In genomic region chr7:77325140-77325539, GRCm38 (mm10) we compare ENCODE assay signal across 15 mouse cellular contexts.
"Had no signal": no experiment of that assay in that cellular context is flagged by ENCODE, and none has a peak within 500 bp of the region (broad histone marks: within the 10 kb centered on the region; RNA-seq: fewer than 3 reads in every experiment).

No protein-coding gene starts in this region.

- ATAC-seq: lung, postnatal 0 days; midbrain, embryonic 13.5 days; midbrain, embryonic 15.5 days had no signal

- H3K4me1 ChIP-seq: lung, embryonic 15.5 days; megakaryocyte, embryonic 14.5 days; midbrain, embryonic 13.5 days; midbrain, embryonic 15.5 days; neural tube, embryonic 12.5 days had no signal

- H3K9me3 ChIP-seq: lung, embryonic 15.5 days; megakaryocyte, embryonic 14.5 days; midbrain, embryonic 13.5 days; midbrain, embryonic 15.5 days; neural tube, embryonic 12.5 days had no signal

- DNase-seq: lung, adult 2 months; lung, postnatal 14 days; lung, postnatal 36 days; right cerebral cortex, postnatal 14 days; thymus, adult 18-20 months; thymus, postnatal 14 days; thymus, postnatal 36 days had no signal

- H3K27me3 ChIP-seq: lung, embryonic 15.5 days; megakaryocyte, embryonic 14.5 days; midbrain, embryonic 13.5 days; midbrain, embryonic 15.5 days; neural tube, embryonic 12.5 days had no signal

- H3K9ac ChIP-seq: lung, embryonic 15.5 days; midbrain, embryonic 13.5 days; midbrain, embryonic 15.5 days; neural tube, embryonic 12.5 days had no signal

- H3K4me3 ChIP-seq: lung, embryonic 15.5 days; megakaryocyte, embryonic 14.5 days; midbrain, embryonic 13.5 days; midbrain, embryonic 15.5 days; neural tube, embryonic 12.5 days had no signal

- H3K27ac ChIP-seq: lung, embryonic 15.5 days; macrophage; midbrain, embryonic 13.5 days; midbrain, embryonic 15.5 days; neural tube, embryonic 12.5 days had no signal

- H3K36me3 ChIP-seq: lung, embryonic 15.5 days; midbrain, embryonic 13.5 days; midbrain, embryonic 15.5 days; neural tube, embryonic 12.5 days had no signal

- H3K4me2 ChIP-seq: lung, embryonic 15.5 days; midbrain, embryonic 11.5 days; midbrain, embryonic 13.5 days; midbrain, embryonic 15.5 days; neural tube, embryonic 12.5 days had no signal
